Mouse (Mus musculus) A20 (cell line): ENCODE data around the gene Tmem189.
"Not testable (repeated sequence)": the region's sequence is repeated elsewhere in the genome, so short reads cannot be mapped to it uniquely, and the experiment has no call there.

Experiments used
- DNase-seq: peaks from one replicate; pipeline ENCODE4 v3.0.0-alpha.2; 2011; ENCODE audit warnings: low read depth, low spot score

Tmem189 gene

DNA sequence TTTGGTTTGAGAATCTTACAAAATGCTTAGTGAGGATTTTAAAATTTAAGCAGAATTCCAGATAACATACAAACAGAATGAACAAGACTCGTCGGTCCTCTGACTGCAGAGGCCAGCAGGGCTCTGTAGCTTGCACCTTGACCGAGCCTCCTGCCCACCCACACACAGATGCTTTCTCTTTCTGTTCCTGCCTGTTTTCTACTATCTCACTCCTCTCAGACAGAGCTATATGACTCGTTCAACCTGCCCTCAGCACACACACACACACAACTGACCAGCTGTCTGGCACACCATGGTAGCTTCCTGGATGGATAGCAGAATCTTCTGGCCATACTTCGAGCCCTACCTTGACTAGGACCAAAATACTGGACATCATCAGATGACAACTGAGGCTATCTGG is 66.7 kb downstream of the Tmem189 start:
- peak; percentile 52 for DNase-seq

DNA sequence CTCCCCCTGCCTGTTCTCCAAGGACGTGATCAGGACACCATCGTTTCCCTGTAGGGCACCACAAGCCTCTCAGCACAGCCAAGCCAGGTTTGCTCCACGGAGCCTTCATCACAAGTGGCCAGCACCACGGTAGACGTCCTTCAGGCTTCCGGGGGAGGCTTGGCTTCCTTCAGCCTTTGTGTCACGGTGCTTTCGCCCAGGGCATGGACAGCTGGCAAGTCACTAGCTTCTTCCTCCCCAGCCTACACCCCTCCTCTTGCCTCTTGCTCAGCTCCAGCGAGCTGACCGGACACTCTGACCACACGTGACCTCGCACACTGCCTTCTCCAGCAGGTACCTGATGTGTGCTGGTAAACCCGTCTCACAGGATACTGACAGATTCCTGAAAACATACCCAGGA is 67.3 kb downstream of the Tmem189 start:
- no peak for DNase-seq

DNA sequence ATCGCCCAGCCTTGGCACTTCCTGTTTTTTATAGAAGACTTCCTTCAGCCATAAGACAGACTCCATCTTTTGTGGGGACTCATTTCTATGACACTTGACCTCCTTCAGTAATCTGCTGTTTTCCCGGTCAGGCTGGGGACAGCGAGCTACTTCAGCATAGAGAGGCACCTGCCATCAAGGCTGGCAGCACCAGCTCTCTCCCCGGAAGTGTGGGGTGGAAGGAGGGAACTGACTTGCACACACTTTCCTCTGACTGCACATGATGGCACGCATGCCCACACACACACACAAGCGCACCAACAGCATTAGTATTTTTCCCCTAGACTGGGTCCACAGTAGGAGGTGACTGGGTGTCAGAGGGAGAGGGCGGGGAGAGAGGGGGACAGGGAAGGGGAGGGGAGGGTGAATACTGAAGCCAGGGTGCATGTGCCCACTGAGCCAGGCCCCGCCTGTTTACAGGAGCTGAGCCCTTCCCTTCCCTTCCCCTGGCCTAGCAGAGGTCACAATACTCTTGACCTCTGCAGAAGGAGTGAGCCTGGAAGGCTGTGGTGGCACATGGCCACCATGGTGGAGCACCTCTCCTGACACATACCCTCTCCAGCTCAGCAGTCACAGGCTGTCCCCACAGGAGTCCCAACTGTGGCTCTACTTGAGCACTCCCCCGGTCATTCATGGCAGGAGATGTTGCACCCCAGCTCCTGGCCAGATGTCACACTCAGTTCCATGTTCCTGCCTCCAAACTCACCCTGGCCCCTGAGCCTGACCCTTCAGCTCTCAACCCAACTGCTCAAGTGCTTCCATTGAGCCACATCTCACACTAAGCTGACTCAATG is 68.2 kb downstream of the Tmem189 start:
- peak; percentile 66 for DNase-seq

DNA sequence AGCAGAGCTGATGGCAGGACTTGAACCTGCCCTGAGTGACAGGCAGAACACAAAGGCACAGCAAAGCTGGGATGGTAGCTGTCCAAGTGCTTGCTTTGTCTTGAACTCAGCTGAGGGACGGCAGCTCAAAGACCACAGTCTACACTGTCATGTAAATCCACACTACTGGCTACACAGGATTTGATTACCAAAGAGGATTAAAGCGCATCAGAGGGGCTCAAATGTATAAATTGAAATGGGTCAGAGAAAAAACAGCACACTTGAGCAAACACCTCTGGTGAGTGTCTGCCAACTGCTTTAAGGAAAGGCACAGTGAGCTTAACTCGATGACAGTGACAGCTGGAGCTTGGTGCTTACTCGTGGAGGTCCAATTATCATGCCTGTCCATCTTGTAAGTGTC is 72.2 kb downstream of the Tmem189 start:
- DNase-seq = no peak

DNA sequence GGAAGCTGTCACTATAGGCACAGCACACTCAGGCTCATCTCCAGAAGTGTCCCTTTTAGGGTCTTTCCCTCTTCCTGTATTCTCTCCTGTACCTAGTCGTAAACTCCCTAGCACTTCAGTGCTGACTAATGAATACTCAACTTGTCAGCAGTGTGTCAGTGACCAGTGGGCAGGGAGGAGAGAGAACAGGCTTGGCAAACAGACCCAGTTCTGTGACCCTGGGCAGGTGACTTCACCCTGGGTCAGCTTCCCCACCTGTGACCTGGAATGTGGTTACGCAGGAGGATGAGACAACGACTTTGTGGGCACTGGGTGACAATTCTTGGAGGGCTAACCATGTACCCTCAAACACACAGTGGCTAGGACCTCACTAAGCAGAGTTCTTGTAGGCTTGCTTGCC is 72.6 kb downstream of the Tmem189 start:
- no peak for DNase-seq

DNA sequence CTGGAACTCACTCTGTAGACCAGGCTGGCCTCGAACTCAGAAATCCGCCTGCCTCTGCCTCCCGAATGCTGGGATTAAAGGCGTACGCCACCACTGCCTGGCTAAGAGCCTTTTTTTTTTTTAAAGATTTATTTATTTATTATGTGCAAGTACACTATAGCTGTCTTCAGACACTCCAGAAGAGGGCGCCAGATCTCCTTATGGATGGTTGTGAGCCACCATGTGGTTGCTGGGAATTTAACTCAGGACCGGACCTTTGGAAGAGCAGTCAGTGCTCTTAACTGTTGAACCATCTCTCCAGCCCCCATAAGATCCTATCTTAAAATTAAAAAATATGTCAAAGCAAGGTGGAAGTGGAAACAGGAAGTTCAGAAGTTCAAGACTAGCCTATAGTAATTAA is 76.3 kb downstream of the Tmem189 start:
- DNase-seq = not testable (repeated sequence)

DNA sequence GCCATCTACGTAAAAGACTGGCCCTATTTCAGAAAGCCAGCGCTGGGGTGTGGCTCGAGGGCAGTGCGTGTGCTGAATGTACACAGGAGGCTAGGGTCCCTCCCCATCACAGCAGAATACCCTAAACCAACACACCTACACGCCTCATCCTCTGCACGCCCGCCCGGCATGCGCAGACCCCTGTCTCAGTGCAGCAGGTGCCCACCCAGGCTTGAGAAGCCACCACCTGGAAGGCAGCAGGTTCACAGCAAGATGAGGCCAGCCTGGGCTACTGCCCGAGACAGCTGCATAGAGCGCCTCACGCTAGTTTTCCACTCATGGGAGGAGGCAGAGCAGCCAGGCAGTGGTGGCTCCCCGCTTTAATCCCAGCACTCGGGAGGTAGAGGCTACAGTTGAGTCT is 77.5 kb downstream of the Tmem189 start:
- no peak for DNase-seq

DNA sequence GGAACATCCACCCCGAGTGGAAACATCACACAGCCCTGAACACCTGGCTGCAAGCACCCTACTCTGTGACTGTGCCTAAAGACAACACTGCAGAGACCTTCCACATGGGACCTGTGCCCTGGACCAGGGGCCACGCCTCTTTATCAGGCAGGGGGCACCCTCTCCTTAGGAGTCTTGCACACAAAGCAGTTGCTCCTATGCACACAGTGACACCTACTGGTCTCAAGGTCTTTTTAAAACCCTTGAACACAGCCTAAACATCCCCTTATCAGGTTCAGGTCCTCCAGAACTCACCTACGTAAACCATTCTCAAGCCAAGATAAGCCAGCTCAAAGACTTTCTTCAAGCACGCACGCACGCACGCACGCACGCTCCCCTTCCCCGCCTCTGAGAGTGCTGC is 78.3 kb downstream of the Tmem189 start:
- DNase-seq = no peak

DNA sequence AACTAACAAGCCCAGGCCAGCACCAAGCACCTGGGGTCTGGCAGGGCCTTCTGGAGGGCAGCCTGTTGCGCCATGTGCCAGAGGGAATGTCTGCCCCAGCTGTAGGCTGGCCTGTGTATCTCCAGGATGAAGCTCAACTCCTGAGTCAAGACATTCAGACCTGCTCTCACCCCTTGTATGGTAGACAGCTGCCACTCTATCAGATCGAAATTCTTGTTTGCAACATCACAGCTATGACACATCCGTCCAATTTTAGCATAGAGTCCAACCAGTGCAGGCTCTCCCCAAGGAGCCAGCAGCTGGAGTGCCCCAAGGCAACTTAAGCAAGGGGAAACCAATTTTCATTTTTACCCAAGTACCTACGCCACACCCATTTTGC is 82.9 kb downstream of the Tmem189 start:
- DNase-seq = no peak

DNA sequence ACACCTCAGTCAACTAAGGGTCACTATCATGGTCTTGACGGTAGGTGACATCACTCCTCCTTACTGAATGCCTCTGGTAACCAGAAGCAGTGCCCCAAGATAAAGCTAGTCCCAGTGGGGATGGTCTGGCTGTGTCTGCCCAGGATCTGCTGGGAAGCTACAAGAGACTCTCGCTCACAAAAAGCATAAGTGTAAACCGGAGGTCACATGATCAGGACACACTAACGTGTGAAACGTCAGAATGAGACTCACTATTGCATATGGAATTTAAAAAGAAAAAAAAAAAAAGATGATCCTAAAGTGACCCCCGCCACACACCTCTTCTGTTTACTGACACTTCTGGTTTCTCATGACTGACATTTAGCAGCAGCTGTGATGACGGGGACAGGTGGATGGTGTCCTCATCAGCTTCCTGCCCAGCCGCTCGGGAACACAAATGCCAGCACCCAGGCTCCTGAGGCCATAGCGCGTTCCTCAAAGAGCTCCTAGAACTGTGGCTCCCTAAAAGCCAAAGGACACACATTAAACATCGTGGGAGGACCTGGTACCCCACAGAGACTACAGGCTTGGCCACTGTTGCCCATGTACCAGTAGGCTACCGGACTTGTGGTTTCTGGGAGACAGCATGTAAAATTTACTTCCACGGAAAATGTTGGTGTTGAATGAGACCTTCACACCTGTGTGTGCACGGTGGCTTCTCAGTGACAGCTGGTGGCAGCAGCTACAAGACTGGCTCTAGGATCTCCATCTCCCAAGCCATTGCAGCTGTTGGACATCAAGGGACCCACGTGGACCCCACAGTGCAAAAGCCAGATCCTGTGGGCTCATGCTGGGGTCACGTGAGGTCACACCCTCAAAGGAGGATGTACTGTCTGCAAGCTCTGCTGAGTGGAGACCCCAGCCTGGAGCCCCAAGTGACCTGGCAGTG is 83.5 kb downstream of the Tmem189 start:
- no peak for DNase-seq

DNA sequence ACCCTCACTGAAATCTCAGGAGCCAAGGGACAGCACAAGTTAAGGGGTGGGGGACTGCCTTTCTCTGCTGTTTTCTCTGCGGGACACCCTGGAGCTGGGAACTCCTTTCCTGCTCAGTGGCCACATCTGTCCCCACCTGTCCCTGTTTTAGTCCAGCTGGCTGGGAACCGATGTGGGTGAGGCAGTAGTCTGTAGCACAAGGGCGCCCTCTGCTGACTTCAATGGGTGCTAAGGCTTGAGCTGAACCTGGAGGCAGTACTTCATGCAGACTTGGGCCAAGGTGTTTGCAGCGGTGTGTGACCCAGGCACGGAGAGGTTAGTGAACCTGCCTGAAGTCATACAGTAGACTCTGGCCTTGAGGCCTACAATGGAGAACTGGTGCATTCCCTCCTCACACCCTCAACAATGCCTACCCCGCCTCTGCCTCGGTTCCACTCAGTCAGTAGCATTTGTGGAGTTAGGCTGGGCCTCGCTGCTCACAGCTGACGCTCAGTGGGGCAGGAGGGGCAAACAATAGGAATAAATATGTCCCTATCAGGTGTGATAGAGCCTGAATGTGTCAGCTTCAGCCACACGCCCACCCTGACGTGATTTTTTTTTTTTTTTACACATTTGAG is 84.3 kb downstream of the Tmem189 start:
- DNase-seq = peak; percentile 82

DNA sequence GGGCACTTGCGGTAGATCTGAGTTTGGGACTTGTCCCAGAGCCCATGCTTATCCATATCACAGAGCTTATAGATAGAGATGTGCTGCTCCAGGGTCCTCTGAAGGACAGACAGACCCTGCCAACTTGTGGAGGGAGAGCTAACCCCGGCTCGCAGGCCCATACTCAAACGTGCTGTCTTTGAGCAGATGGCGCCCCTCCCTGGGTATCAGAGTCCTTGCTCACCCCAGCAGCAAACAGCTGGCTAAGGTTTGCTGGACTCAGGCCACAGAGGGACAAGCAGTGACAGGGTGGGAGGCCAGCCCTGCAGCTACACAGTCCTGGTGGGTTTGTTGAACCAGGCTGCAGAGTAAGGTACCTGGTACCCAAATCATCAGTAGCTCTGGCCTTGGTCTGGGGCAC is 86.6 kb downstream of the Tmem189 start:
- DNase-seq = peak; percentile 40

DNA sequence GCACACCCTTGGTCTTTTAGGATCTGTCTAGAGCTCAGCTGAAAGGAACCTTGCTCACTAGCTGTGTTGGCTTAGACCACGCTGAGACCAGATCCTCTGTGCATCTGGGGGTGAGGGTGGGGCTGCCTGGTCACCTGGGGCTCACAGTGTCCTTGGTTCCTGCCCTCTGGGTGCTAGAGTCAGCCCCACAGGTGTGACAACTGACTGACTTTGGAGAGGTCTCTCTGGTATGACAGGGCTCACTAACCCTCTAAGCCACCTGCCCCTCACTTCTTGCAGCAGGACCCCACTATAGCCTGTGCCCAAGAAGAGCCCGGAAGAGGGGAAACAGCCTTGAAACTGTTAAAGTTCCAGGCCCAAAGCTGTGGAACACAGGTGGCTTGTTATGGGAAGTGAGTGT is 87.3 kb downstream of the Tmem189 start:
- DNase-seq = no peak

DNA sequence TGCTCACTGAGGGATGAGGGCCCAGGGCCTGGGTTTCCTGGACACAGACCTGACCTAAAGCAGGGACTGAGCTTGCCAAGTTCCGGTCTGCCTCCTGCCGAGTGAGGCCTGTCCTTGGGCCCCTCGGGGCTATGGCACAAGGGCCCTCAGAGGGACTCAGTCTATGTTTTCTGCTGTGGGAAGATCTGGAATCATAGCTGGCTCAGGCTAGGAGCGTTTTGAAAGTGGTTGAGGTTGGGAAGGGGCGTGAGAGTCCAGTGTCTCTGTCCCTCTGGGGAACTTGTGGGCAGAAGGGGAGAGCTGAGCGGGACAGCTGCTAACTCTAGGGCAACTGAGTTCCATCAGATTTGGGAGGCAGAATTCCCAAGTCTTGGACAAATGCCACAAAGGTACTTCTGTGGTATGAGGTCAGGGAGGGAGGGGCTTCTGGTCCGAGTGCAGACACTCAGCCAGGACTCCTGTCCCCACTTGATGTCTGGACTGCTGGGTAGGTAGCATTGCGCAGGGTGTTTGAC is 89.1 kb downstream of the Tmem189 start:
- no peak for DNase-seq

DNA sequence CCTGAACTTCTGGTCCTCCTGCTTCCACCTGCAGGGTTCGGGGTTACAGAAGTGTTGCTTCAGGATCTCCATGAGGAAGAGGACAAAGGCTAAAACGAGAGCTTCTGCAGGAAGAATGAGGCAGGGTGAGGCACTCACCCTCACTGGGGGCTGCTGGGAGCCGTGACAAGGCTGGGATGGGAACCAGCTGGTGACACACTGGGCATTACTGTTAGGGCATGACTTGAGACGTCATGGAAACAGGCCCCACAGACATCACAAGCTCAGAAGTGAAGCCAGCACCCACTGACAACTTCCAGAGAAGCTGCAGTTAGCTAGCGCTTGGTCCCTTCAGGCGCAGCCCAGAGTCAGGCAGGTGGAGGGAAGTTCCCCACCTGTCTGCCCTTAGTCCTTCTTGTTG is 89.7 kb downstream of the Tmem189 start:
- DNase-seq = no peak

DNA sequence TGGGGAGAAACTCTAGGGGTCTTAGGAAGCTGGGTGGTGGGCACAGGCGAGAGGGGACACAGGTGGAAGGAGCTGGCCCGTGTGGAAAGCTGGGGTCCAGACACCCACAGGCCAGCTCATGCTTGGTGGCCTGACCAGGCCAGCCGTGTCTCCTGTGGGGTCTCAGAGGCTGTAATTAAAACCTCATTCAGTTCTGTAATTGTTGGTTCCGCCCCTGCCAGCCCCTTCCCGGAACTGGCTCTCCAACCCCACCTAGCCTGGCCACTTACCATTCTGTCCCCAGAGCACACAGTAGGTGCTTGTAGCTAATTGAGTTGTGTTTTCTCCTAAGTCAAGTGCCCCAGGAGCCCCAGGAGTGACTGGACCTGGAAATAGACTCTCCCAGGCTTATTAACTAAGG is 90.4 kb downstream of the Tmem189 start:
- DNase-seq = no peak

DNA sequence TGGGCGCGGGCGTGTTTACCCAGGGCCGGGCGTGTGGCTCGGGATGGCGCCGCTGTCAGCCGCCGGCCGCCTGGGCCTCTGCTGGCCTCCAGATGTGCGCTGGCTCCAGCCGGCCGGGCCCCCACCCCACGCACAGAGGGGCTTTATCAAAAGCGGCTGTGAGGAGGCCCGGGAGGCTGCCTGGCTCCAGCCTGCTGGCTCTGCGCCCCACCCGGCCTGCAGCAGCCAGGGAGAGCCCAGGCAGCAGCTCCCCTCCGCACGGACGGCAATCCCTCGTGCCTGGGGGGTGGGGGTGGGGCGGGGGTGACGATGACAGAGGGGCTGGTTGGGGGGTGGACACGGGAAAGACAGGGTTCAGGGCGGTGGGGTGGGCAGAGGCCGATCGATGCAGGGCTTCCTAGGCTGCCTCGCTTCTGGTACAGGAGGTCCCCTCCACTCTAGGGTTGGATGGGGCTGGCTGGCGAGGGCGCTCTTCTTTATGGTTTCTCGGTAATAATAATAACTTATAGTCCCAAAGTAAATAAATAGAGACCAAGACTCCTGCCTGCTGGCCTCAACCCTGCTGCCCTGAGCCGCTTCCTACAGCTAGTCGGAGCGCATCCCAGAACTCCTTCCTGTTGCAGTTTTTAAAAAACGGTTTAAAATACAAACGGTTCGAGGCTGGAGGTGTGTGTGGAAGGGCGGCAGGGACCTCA is 92.0 kb downstream of the Tmem189 start:
- no peak for DNase-seq

DNA sequence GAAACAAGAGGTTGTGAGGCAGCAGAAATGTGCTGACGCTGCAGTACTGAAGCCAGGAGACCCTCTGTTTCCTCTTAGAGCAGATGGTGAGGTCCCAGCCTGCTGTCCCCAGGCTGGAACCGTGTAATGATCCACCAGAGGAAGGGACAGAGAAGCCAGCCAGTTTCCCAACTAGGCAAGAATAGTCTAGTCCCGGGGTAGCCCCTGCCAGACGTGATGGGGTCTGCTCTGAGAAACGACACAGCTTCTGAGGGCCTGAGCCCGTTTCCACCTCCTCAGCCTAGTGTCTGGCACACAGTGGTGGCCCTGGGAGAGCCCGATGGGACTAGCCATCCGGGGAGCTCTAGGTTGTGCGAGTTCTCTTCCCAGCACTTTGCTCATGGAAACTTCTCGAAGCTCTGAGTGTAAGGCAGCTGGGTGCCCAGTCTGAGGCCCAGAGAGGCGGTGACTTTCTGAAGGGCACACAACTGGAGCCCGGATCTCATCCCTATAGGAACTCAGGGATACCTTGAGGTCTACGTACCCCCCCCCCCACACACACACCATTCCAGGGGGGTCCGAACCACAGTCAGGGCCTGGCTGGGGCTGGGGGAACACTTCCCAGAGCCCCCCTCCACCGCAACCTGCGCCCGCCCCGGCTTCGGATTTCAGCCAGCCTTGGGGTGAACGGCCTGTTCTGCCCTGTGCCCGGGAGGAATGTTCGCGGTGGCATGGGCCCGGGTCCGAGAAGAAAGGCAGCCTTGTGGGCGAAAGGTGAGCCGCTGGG is 92.7 kb downstream of the Tmem189 start:
- DNase-seq = no peak

DNA sequence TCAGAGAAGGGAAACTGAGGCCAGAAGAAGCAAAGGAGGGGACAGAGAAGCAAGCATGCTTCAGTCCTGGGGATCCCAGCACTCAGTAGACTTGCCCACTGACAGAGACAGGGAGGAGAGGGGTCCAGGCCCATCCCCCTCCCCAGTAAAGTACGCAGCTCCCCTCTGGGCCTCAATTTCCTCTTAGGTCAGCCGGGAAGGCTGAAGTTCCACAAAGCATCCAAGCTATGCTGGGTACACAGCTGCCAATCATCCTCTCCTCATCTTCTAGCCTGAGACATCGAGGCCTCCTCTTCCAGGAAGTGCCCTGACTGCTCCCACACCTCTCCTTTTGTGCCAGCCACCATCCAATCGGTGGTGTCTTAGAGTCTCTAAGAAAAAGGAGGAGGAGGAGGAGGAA is 93.4 kb downstream of the Tmem189 start:
- no peak for DNase-seq

DNA sequence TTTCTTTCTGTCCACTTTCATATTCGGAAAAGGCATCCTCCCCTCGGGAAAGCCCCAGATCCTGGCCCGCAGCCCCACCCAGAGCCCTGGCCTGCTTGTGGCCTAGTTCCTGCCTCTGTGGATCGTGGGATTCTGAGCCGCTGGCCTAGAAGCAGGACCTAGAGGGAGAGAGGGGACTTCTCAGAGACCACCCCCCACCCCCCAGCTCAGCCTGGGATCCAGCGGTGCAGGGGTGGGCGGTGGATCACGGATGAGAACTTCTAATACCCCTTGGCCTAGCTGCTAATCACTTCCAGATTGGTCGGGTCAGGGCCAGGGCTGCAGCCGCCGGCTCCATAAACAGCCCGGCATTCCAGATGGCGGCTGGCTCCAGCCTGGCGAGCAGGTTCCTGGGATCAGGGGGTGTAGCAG is 93.9 kb downstream of the Tmem189 start:
- DNase-seq = no peak

DNA sequence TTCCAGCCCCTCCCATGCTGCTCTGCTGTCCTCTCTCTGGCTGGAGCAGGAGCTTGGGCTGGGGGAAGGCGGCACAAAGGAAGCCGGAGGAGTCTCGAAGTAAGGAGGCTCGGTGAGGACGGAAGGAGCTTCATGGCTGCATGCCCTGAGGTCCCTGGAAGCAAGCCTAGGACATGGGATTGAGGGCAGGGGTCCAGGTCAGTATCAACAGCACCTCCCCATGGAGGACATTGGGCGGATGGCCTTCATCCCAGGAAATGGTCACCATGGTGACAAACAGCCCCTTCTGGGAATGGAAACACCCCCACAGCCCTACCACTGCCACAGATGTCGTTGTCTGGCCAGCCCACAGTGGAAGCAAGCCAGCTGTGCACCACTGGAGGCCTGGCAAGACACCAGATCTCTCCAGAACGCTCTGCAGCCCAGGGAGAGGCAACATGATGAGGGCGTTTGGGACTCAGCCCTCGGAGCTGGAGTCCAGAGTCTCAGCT is 95.1 kb downstream of the Tmem189 start:
- DNase-seq = no peak
